Mouse (Mus musculus) T-helper 1 cell (primary cell): Measurements from ENCODE around the gene Uck1.
"Not testable (repeated sequence)": the region's sequence is repeated elsewhere in the genome, so short reads cannot be mapped to it uniquely, and the experiment has no call there.

ENCODE experiments used
- in situ Hi-C: fragments of 300-600 bp; cut with MboI, MseI; formaldehyde crosslinking; loops from one replicate; pipeline ENCODE4 v1.15.1; 2025; ENCODE audit warnings: high pct_unique_total_duplicates

Gene Uck1

GRCm38 (mm10) chr2:32259657-32260417 is at the start of gene Uck1:
Gene Uck1, minus strand, starts transcription at chr2:32260159.
- in situ Hi-C loops: no loop called here

GRCm38 (mm10) chr2:32308870-32309568 is 49.1 kb upstream of the Uck1 start:
- in situ Hi-C loops: no loop called here

DNA sequence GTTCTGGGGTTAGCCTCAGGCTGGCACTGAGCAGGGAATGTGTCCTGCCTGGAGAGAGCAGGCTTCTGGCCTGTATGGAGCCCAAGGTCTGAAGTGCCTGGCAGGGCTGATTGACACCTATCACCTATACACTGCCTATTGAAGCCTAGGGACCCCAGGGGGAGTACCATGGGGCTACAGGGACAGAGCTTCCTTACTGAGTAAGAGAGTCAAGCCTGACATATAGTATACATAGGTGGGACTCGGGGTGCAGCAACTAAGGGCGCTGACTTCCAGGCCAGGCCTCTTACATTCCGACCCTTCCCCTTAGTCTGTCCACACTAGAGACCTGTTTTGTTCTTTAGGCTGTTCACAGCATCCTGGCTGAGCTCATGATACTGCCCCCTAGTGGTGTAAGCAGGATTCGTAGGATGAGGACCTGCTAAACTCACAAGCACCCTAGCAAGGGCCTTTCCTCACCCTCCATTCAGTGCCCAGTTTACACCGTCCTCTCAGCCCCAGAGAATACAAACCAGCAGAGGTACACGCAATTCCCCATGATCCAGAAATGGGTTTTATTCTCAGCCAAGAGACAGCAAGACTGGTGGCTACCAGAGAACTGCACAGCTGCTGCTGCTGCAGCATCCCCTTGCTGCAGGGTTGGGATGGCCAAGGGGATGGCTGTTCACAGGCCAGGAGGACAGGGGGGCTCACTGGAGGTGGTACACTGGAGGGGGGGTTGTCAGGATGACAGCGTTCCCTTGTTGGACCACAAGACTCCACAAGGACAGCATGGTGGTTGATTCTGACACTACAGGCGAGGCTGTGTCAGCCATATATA is 48.2 kb upstream of the Uck1 start:
- in situ Hi-C loops: no loop called here

- in situ Hi-C loops: no loop called here
Measured at GRCm38 (mm10) chr2:32307247-32307798, 47.4 kb upstream of the Uck1 start.

- in situ Hi-C loops: no loop called here
Measured at GRCm38 (mm10) chr2:32306176-32306575, 46.2 kb upstream of the Uck1 start.

DNA sequence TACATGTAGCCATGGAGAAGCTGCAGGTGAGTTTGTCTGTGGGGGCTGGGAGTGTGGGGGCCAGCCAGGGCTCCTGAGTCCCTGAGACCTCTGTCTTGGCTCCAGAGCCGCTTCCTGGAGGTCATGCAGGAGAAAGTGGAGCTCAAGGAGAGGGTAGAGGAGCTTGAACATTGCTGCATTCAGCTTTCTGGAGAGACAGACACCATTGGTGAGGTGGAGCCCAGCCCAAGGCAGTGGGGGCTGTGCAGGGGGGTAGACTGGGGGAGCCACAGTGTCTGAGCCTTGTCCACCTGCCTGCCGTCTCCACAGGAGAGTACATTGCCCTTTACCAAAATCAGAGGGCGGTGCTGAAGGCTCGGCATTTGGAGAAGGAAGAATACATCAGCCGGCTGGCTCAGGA is 45.7 kb upstream of the Uck1 start:
- in situ Hi-C loops: no loop called here

DNA sequence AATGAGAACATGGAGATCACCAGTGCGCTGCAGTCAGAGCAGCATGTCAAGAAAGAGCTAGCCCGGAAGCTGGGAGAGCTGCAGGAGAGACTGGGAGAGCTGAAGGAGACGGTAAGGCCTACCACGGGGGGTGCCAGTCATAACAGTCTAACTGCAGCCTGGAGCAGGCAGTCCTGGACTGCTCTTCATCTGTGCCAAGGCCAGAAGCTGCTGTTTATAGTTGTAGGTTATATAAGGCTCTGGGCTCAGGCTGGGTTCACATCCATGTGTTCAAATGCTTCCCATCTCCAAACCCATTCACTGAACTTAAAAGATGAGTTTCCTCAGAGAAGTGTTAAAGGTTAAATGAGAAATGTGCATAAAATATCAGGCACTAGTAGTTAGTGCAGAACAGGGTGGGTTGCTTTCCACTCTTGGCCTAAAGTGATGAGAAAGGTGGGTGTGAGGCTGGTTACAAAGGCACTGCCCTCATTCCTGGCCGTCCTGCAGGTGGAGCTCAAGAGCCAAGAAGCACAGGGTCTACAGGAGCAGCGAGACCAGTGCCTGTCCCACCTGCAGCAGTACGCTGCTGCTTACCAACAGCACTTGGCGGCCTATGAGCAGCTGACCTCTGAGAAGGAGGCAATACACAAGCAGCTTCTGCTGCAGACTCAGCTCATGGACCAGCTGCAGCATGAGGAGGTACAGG is 44.3 kb upstream of the Uck1 start:
- in situ Hi-C loops: no loop called here

DNA sequence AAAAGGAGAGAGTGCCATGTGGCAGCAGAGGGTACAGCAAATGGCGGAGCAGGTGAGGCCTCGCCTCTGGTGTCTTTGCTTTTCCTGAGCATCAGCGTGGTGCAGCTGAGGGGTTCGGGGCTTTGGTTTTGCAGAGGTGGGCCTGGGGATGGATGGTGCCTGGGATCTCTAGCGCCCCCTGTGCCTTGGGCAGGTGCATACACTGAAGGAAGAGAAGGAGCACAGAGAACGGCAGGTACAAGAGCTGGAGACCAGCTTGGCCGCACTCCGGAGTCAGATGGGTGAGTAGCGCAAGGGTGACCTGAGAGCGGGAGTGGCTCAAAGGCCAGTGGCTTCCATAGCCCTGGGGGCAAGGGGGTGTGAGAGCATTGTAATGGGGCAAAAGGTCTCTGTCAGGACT is 43.0 kb upstream of the Uck1 start:
- in situ Hi-C loops: no loop called here

GRCm38 (mm10) chr2:32299469-32299868 is 39.5 kb upstream of the Uck1 start:
- in situ Hi-C loops: no loop called here

- in situ Hi-C loops: not testable (repeated sequence)
Measured at GRCm38 (mm10) chr2:32295842-32296241, 35.9 kb upstream of the Uck1 start.

DNA sequence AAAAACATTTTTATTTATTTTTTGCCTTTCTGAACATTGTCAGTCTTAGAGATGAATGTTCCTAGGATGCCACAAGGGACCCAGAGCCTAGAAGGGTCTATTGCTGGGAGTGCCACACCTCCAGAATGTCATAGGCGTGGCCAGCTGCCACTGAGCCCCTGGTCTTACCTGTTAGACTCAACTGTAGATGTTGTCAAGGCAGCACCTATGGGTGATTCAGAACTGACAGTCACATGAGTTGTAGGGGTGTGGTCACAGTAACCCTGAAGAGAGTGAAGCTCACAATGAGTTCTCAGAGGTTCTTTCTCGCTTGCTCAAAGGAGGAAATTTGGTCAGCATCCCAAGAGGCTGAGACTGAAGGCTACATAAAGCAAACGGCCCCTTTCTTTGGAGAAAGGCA is 35.3 kb upstream of the Uck1 start:
- in situ Hi-C loops: no loop called here

GRCm38 (mm10) chr2:32294348-32294747 is 34.4 kb upstream of the Uck1 start:
- in situ Hi-C loops: no loop called here

GRCm38 (mm10) chr2:32289578-32289977 is 29.6 kb upstream of the Uck1 start:
- in situ Hi-C loops: no loop called here

DNA sequence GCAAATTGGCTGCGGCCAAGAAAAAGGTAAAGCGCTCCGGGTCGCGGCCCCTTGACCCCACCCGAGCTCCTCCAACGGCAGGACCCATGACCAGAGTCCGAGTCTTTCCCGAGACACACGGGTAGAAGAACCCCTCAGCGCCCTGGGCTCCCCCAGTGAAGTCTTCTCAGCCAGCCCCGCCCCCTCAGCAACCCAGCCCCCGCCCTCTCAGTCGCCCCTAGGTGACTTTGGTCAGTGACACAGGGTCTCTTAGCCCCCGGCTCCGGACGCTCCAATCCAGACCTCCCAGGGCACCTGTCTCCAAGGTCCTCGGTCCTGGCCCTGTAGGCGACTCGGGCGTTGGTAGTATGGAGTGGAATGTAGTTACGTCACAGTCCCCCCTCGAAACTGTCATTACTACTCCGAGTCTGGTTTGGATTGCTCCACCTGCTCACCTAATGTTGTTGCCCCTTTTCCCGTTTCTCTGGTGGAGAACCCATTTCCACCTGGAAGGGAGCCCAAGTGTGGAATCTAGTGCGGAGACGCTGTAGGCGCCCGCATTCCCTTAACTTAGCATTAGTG is 28.5 kb upstream of the Uck1 start:
- in situ Hi-C loops: no loop called here

DNA sequence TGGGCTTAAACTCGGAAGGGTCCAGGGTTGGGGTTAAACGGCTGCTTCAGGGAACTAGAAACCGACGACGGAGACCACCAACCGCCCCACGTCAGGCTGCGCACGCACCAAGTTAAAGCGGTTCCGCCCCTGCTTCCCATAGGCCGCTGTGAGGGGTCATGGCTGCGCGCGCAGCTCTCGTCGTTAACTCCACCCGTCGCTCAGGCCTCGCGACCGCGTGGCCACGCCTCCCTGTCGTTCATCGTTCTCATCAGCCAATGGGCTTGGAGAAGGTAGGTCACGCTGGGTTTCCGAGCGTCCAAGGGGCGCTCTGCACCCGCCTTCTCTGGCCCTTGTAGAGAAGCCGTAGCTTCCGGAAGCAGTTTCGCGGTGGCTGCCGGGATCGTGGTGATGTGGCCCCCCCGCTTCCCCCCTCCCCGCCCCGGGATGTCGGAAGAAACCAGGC is 28.0 kb upstream of the Uck1 start, which contains the start of gene Swi5:
Gene Swi5, minus strand, starts transcription at position 153 of the 445 bp plus-strand sequence.
- in situ Hi-C loops: no loop called here

DNA sequence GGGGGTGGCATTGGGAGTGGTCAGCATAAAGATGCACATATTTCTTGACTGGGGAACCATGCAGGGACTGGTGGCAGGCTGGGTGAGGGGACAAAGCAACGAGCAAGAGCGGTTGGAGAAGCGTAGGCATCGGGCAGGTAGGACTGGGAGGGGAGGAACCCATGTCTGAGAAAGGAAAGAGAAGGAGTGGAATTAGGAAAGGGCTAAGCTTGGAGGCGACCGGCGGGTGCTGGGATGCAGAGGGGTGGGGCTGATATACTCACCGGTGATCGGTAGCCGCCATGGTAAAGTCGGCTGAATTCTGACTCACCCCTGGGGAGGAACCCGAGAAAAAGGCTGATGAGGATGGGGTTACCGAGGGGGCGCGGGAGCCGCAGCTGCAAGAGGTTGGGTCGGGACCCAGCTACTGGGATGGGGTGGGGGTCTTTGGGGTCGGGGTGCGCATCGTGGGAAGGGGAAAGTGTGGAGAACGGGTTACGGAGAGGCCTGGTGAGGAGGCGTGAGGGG is 27.4 kb upstream of the Uck1 start, which contains the start of gene Golga2:
Gene Golga2, plus strand, starts transcription at position 51 of the 507 bp plus-strand sequence.
- in situ Hi-C loops: no loop called here

DNA sequence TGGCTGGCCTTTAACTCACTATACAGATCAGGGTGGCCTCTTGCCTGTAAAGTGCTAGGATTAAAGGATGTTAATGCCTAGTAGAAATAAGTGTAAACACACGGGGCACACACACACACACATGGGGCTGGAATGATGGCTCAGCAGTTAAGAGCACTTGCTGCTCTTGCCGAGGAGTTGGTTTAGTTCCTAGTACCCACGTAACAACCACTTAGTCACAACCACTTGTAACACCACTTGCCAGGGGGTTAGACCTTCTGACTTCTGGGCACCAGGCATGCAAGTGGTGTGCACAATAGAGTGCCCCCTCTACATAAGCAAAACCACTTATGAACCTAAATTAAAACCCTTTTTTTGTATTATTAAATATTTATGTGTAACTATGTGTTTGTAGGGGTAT is 24.0 kb upstream of the Uck1 start:
- in situ Hi-C loops: no loop called here

DNA sequence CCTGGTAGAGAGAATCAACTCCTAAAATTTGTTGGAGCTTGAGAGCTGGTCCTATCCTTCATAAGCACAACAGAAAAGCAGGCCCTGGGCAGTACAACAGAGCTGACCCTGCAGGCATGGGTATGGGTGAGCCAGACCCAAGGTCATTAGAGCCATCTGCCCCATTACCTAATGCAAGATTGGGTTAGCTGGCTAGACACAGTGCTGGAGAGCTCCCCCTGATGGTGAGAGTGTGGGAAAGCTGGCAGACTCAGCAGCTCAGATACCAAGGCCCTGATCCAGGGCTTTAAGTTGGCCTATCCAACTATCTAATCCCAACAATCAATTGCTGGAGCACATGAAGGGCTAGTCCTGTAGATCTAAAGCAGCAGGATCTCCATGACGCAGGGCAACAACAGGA is 22.8 kb upstream of the Uck1 start:
- in situ Hi-C loops: no loop called here

DNA sequence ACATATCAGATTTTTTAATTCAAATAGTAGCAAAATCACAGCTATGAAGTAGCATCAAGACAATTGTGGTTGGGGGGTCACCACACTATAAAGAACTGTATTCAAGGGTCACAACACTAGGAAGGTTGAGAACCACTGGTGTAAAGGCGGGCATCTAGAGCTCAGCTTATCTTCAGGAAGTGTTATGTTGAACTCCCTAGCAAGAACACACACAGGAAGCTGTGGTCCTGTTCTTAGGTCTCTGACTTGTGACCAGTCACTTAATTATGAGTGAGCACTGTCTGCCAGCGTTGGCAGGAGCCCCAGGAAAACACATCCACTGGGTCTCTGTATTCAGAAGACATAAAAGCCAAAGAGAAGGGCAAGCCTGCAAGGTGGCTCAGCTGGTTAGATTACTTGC is 22.3 kb upstream of the Uck1 start:
- in situ Hi-C loops: no loop called here

GRCm38 (mm10) chr2:32275823-32276222 is 15.9 kb upstream of the Uck1 start:
- in situ Hi-C loops: no loop called here

DNA sequence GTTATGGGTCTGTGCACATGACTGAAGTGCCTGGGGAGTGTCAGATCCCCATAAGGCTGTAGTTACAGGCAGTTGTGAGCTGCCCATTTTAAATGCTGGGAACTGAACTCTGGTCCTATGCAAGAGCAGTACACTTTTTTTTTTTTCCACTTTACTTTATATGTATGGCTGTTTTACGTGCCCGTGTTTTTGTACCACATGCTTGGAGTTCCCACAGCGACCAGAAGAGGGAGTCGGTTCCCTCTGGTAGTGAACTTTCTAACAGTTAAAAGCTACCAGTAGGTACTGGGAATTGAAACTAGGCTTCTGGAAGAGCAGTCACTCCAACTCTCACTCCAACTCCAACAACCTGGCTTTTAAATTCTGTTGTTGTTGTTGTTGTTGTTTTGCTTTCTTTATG is 676 bp upstream of the Uck1 start:
- in situ Hi-C loops: no loop called here
